Mouse (Mus musculus): ENCODE measurements at regions not wholly inside any gene's neighbourhood (a gene's known extent, or its start where the extent isn't known, plus 50 kb on each side); places are given as distances from the start of the nearest gene placed in this dataset.

- H3K4me1 ChIP-seq (ENCODE audit: control insufficient read depth, insufficient read depth, low read length), result no peaks in the 10 kb centered on the region
- H3K4me3 ChIP-seq (ENCODE audit: insufficient read depth, low read length), result no peak overlapping the region
- H3K27ac ChIP-seq (ENCODE audit: insufficient read depth, low read length), result no peak overlapping the region
- TF ChIP-seq POLR2A (IDR thresholded peaks at IDR 0.05; ENCODE audit: extremely low read depth, insufficient read depth, low read length) (no peak), CTCF (IDR thresholded peaks at IDR 0.05; ENCODE audit: extremely low read depth, insufficient read depth, low read length) (no peak)
These were observed 274.8 kb downstream of the Sox9 start for GRCm38 (mm10) chr11:113056824-113057223.

DNA sequence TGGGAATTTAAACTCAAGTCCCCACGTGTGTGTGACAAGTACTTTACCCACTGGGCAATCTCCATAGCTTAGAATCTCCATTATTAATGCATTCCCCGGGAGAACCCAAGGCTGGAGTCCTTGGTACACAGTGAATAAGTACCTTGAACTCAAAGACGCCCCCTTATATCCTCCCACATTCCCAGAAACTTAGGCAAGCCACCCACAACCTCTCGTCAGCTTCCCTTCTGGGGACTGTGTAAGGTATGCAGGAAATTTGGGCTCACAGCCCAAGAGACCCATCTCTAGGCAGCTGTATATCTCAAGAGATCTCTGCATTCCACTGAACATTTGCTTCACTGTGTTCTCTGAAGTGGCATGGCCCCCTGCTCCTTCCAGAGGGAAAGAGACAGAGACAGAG is 288.3 kb downstream of the Sox9 start:
- no peak overlapping the region for H3K4me3 ChIP-seq (ENCODE audit: insufficient read depth, low read length)
- H3K27ac ChIP-seq (ENCODE audit: insufficient read depth, low read length), result no peak overlapping the region
- no peaks in the 10 kb centered on the region; the same call in 1 of the 2 replicates for H3K4me1 ChIP-seq (ENCODE audit: control insufficient read depth, insufficient read depth, low read length)
- TF ChIP-seq CTCF (IDR thresholded peaks at IDR 0.05; ENCODE audit: extremely low read depth, insufficient read depth, low read length), result no peak
- TF ChIP-seq POLR2A (IDR thresholded peaks at IDR 0.05; ENCODE audit: extremely low read depth, insufficient read depth, low read length), result no peak

- no peaks in the 10 kb centered on the region; the same call in 1 of the 2 replicates for H3K4me1 ChIP-seq (ENCODE audit: control insufficient read depth, insufficient read depth, low read length)
- H3K27ac ChIP-seq (ENCODE audit: insufficient read depth, low read length), result no peak overlapping the region
- H3K4me3 ChIP-seq (ENCODE audit: insufficient read depth, low read length), result no peak overlapping the region
- TF ChIP-seq CTCF (IDR thresholded peaks at IDR 0.05; ENCODE audit: extremely low read depth, insufficient read depth, low read length), result no peak
- TF ChIP-seq POLR2A (IDR thresholded peaks at IDR 0.05; ENCODE audit: extremely low read depth, insufficient read depth, low read length), result no peak
These were observed 289.9 kb downstream of the Sox9 start for GRCm38 (mm10) chr11:113071942-113072341.

- H3K27ac ChIP-seq (ENCODE audit: insufficient read depth, low read length), result no peak overlapping the region
- TF ChIP-seq CTCF (IDR thresholded peaks at IDR 0.05; ENCODE audit: extremely low read depth, insufficient read depth, low read length), result no peak
These were observed 292.3 kb downstream of the Sox9 start for GRCm38 (mm10) chr11:113074328-113074727.

GRCm38 (mm10) chr11:113076371-113076770 is 294.3 kb downstream of the Sox9 start:
- Histone ChIP-seq H3K4me3 (ENCODE audit: insufficient read depth, low read length) (no peak overlapping the region), H3K4me1 (ENCODE audit: control insufficient read depth, insufficient read depth, low read length) (no peaks in the 10 kb centered on the region), H3K27ac (ENCODE audit: insufficient read depth, low read length) (no peak overlapping the region)
- no peak for TF ChIP-seq CTCF (IDR thresholded peaks at IDR 0.05; ENCODE audit: extremely low read depth, insufficient read depth, low read length)
- TF ChIP-seq POLR2A (IDR thresholded peaks at IDR 0.05; ENCODE audit: extremely low read depth, insufficient read depth, low read length), result no peak

More at GRCm38 (mm10) chr11:113074328-113074727, 292.3 kb downstream of the Sox9 start:
- H3K4me3 ChIP-seq (ENCODE audit: insufficient read depth, low read length), result no peak overlapping the region
- no peaks in the 10 kb centered on the region; the same call in 1 of the 2 replicates for H3K4me1 ChIP-seq (ENCODE audit: control insufficient read depth, insufficient read depth, low read length)

- TF ChIP-seq CTCF (IDR thresholded peaks at IDR 0.05; ENCODE audit: extremely low read depth, insufficient read depth, low read length), result no peak
- no peak for TF ChIP-seq POLR2A (IDR thresholded peaks at IDR 0.05; ENCODE audit: extremely low read depth, insufficient read depth, low read length)
- no peak overlapping the region for H3K4me3 ChIP-seq (ENCODE audit: insufficient read depth, low read length)
- no peak overlapping the region for H3K27ac ChIP-seq (ENCODE audit: insufficient read depth, low read length)
- peaks cover 2% of the 10 kb centered on the region; the same call in 1 of the 2 replicates for H3K4me1 ChIP-seq (ENCODE audit: control insufficient read depth, insufficient read depth, low read length)
These were observed 298.3 kb downstream of the Sox9 start for GRCm38 (mm10) chr11:113080311-113080710.

GRCm38 (mm10) chr11:113084442-113084841 is 302.4 kb downstream of the Sox9 start:
- H3K4me1 ChIP-seq (ENCODE audit: control insufficient read depth, insufficient read depth, low read length), result peaks cover 3% of the 10 kb centered on the region
- no peak for TF ChIP-seq CTCF (IDR thresholded peaks at IDR 0.05; ENCODE audit: extremely low read depth, insufficient read depth, low read length)
- no peak for TF ChIP-seq POLR2A (IDR thresholded peaks at IDR 0.05; ENCODE audit: extremely low read depth, insufficient read depth, low read length)
- H3K4me3 ChIP-seq (ENCODE audit: insufficient read depth, low read length), result no peak overlapping the region
- no peak overlapping the region for H3K27ac ChIP-seq (ENCODE audit: insufficient read depth, low read length)

- H3K4me1 ChIP-seq (ENCODE audit: control insufficient read depth, insufficient read depth, low read length), result peaks cover 3% of the 10 kb centered on the region
- H3K4me3 ChIP-seq (ENCODE audit: insufficient read depth, low read length), result no peak overlapping the region
- H3K27ac ChIP-seq (ENCODE audit: insufficient read depth, low read length), result no peak overlapping the region
- no peak for TF ChIP-seq POLR2A (IDR thresholded peaks at IDR 0.05; ENCODE audit: extremely low read depth, insufficient read depth, low read length)
- TF ChIP-seq CTCF (IDR thresholded peaks at IDR 0.05; ENCODE audit: extremely low read depth, insufficient read depth, low read length), result no peak
These were observed 303.5 kb downstream of the Sox9 start for GRCm38 (mm10) chr11:113085556-113085955.

DNA sequence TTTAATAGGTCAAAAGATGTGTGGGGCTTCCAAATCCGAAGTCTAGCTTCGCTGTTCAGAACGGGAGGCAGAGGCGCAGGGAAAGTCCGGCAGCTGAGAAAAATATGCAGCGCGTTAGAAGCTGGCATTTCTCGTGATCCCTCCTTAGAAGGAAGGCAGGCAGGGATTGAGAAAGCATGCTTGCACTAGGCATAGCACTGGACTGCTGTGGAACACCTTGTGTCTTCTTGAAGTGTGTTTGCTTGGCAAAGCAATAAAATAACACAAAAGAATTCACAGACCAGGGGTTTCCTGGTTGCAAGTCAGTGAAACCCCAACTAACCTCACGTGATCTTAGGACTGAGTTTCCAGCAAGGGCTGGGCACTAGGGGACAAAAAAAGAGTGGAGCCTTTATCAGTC is 305.1 kb downstream of the Sox9 start:
- Histone ChIP-seq H3K27ac (ENCODE audit: insufficient read depth, low read length) (no peak overlapping the region), H3K4me3 (ENCODE audit: insufficient read depth, low read length) (peak overlapping the region; percentile 2; the same call in 1 of the 2 replicates), H3K4me1 (ENCODE audit: control insufficient read depth, insufficient read depth, low read length) (peaks cover 3% of the 10 kb centered on the region)
- TF ChIP-seq POLR2A (IDR thresholded peaks at IDR 0.05; ENCODE audit: extremely low read depth, insufficient read depth, low read length), result no peak
- TF ChIP-seq CTCF (IDR thresholded peaks at IDR 0.05; ENCODE audit: extremely low read depth, insufficient read depth, low read length), result no peak

- Histone ChIP-seq H3K4me3 (ENCODE audit: insufficient read depth, low read length) (no peak overlapping the region), H3K4me1 (ENCODE audit: control insufficient read depth, insufficient read depth, low read length) (peaks cover 3% of the 10 kb centered on the region), H3K27ac (ENCODE audit: insufficient read depth, low read length) (no peak overlapping the region; the same call in 1 of the 2 replicates)
- TF ChIP-seq POLR2A (IDR thresholded peaks at IDR 0.05; ENCODE audit: extremely low read depth, insufficient read depth, low read length) (no peak), CTCF (IDR thresholded peaks at IDR 0.05; ENCODE audit: extremely low read depth, insufficient read depth, low read length) (no peak)
These were observed 307.8 kb downstream of the Sox9 start for GRCm38 (mm10) chr11:113089637-113090351.

All from cortical plate, adult 2 months (tissue).